Mouse (Mus musculus) spleen, postnatal 36 days (tissue): ENCODE data around the gene Inhbc.
"Not testable (repeated sequence)": the region's sequence is repeated elsewhere in the genome, so short reads cannot be mapped to it uniquely, and the experiment has no call there.

ENCODE experiments used
- DNase-seq, 2 experiments: peaks; one replicate each; pipeline ENCODE4 v3.0.0; 2022; ENCODE audit warnings: low spot score in 2 of 2, mixed read lengths in 1 of 2

The Inhbc gene

DNA sequence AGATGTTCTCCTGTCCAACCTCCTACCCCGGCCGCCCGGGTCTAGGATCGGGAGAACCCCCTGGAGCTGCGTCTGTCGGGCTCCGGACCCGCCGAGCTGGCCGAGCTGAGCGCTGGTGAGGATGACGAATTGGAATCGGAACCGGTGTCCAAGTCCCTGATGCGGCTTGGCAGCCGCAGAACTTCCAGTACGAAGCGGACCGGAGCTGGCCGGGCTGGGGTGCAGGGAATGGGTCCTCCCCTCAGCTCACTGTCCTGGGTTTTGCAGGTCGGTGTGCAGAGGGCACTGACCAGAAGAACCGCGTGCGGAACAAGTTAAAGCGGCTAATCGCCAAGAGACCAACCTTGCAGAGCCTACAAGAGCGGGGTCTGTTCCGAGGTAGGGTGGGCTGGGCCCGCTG, 43.4 kb downstream of the Inhbc start:
- no peak for DNase-seq

GRCm38 (mm10) chr10:127326017-127326801, 44.0 kb downstream of the Inhbc start:
- DNase-seq, result peak; percentile 53 to 61

DNA sequence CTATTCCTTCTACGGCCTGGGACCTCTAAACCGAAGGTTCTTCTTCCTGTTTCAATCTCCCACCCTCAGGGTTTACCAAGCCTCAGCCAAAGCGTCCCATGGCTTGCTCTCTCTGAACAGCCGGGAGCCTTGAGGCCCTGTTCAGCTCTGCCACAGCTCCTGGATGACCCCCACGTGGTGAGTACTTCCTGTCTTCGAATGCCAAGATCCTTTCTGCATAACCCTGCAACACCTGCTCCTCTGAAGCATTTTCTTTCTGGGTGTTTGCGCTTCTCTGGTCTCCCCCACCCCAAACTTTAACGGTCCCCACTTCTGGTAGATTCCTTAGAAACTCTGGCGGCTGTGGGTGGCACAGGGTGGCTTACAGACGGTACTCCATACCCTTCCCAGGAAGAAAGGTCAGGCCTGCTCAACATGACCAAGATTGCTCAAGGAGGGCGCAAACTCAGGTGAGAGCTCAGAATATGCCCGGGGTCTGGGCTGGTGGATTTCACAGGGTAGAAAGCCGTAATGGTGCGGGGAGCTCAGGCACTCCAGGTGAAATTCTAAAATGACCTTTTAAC, 44.7 kb downstream of the Inhbc start:
- no peak for DNase-seq

- DNase-seq, result peak; percentile 87 to 90
These were observed 45.7 kb downstream of the Inhbc start for GRCm38 (mm10) chr10:127324495-127324894.

- peak; percentile 77 to 83 for DNase-seq
These were observed 46.9 kb downstream of the Inhbc start for GRCm38 (mm10) chr10:127323131-127323855.

GRCm38 (mm10) chr10:127322669-127323068, 47.6 kb downstream of the Inhbc start:
- DNase-seq, result no peak

GRCm38 (mm10) chr10:127322178-127322577, 48.1 kb downstream of the Inhbc start:
- DNase-seq, result no peak

DNA sequence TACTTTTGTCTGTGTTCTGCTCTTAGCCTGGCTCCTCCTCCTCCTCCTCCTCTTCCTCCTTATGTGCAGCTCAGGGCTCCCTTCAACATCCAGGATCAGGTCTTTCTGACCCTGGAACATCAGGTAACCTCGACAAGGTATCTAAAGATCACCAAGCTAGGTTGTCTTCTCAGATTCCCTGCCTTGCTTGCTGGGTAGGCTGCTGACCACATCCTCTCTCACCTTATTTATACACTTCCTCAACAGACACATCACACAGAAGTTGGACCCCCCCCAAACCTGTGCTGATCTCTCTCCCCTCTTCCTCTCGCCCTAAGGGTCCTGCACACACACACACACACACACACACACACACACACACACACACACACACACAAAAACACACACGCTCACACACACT, 48.6 kb downstream of the Inhbc start, which contains the start of gene Arhgap9:
TSS of gene Arhgap9 (plus strand) at position 344 of the 400 bp plus-strand sequence.
- DNase-seq, result peak; percentile 57 to 61

DNA sequence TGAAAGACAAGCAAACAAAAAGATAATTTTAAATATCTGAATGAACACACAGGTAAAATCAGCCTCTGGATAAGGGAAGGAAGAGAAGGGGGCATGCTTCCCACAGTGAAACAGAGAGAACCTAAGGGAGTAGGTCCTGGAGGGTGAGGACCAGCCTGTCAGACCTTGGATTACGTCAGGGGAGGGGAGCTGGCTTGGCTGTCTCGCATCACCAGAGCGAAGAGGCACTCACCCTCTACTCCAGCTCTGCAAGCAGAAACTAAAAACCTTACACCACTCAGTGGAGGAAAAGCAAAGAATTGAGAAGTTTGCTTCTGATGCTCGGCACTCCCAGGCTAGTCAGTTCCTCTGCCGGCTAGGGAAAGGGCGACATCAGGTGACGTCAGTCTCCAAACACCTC, 50.3 kb downstream of the Inhbc start:
- no peak for DNase-seq

- no peak for DNase-seq
These were observed 52.2 kb downstream of the Inhbc start for GRCm38 (mm10) chr10:127318009-127318408.

- DNase-seq, result no peak
These were observed 53.0 kb downstream of the Inhbc start for GRCm38 (mm10) chr10:127317277-127317676.

GRCm38 (mm10) chr10:127314950-127315349, 55.3 kb downstream of the Inhbc start:
- DNase-seq, result not testable (repeated sequence)

DNA sequence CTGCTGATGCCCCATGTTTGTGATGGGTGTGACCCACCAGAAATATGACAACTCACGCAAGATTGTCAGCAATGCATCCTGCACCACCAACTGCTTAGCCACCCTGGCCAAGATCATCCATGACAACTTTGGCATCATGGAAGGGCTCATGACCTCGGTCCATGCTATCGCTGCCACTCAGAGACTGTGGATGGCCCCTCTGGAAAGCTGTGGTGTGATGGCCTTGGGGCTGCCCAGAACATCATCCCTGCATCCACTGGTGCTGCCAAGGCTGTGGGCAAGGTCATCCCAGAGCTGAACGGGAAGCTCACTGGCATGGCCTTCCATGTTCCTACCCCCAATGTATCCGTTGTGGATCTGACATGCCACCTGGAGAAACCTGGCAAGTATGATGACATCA, 56.7 kb downstream of the Inhbc start:
- DNase-seq, result not testable (repeated sequence)

GRCm38 (mm10) chr10:127312858-127313257, 57.4 kb downstream of the Inhbc start:
- DNase-seq, result no peak

GRCm38 (mm10) chr10:127312356-127312676, 57.9 kb downstream of the Inhbc start:
- peak; percentile 77 to 82 for DNase-seq

- DNase-seq, result peak; percentile 96 to 97
These were observed 58.5 kb downstream of the Inhbc start, which contains the start of gene Mars for GRCm38 (mm10) chr10:127311476-127312355. Mars (minus strand) TSS chr10:127311786.

DNA sequence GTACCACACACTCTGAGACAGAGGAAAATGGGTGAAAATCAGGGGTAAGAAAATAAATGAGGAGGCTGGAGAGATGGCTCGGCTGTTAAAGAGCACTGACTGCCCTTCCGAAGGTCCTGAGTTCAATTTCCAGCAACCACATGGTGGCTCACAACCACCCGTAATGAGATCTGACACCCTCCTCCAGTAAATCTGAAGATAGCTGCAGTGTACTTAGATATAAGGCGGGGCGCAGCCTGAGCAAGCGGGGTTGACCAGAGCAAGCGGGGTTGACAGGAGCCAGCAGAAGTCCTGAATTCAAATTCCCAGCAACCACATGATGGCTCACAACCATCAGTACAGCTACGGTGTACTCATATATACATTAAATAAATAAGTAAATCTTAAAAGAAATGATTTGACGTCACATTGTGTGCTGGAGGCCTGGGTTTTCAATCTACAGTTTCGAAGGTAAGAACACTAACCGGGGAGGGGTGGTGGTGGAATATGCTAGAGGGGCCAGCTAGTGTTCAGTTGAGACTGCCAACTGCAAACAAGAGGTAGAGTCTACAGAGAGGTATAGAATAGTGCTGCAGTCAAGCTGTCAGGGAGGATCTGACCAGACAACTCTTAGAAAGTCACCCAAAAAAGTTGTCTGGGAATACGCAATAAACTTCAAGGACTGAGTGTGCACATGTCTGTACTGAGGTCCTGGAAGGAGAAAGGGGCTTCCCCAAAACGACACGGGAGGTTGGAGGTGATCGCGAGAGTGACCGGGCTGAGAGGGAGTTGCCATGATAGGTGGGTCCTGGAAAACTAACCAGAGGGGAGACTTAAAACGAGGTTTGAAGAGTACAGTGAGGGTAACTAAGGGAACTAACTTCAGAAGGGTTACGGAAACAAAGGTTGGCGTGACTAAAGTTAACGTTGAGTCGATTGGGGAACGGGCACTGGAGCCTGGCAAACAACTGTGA, 59.4 kb downstream of the Inhbc start:
- no peak for DNase-seq

GRCm38 (mm10) chr10:127309167-127309566, 61.1 kb downstream of the Inhbc start:
- DNase-seq, result not testable (repeated sequence)
